Mouse (Mus musculus) midbrain, embryonic 14.5 days (tissue): ENCODE measurements around the gene Rerg. TPM values are rescaled to one million over a fixed set of nuclear protein-coding genes. Genes with fewer than 3 reads are reported as not detected.

ENCODE experiments used
- ATAC-seq: fragments of 200-750 bp; cut with Nextera tagmentation; 2 replicates; pipeline ENCODE4 v1.8.0; 2017; ENCODE audit warnings: moderate number of reproducible peaks, moderate library complexity; ENCODE audit not compliant: low FRiP score, low TSS enrichment
- DNase-seq: peaks from one replicate; pipeline ENCODE4 v3.0.0-alpha.2; 2015
- H3K27ac ChIP-seq: fragments of 300-500 bp; sonication (generic); replicated peaks from 2 replicates; pipeline ENCODE4 v1.5.1; 2014; ENCODE audit warnings: mild to moderate bottlenecking, low read depth, low read length, moderate library complexity
- H3K27me3 ChIP-seq: fragments of 300-500 bp; sonication (generic); 2 replicates; pipeline ENCODE4 v1.6.1; 2014; ENCODE audit warnings: low read length, control low read depth, mixed read lengths; ENCODE audit not compliant: control insufficient read depth, insufficient read depth
- H3K36me3 ChIP-seq: fragments of 300-500 bp; sonication (generic); 2 replicates; pipeline ENCODE4 v1.6.1; 2014; ENCODE audit warnings: low read length, control low read depth; ENCODE audit not compliant: control insufficient read depth, insufficient read depth
- H3K4me1 ChIP-seq: fragments of 300-500 bp; sonication (generic); 2 replicates; pipeline ENCODE4 v1.6.1; 2014; ENCODE audit warnings: mild to moderate bottlenecking, antibody characterized with exemption, low read length, control low read depth; ENCODE audit not compliant: control insufficient read depth, insufficient read depth
- H3K4me2 ChIP-seq: fragments of 300-500 bp; sonication (generic); 2 replicates; pipeline ENCODE4 v1.6.1; 2014; ENCODE audit warnings: mild to moderate bottlenecking, low read length, moderate library complexity
- H3K4me3 ChIP-seq: fragments of 300-500 bp; sonication (generic); replicated peaks from 2 replicates; pipeline ENCODE4 v1.5.1; 2014; ENCODE audit warnings: low read depth, low read length
- H3K9ac ChIP-seq: fragments of 300-500 bp; sonication (generic); replicated peaks from 2 replicates; pipeline ENCODE4 v1.6.1; 2014; ENCODE audit warnings: mild to moderate bottlenecking, low read length, moderate library complexity
- H3K9me3 ChIP-seq: fragments of 300-500 bp; sonication (generic); 2 replicates; pipeline ENCODE4 v1.6.1; 2016; ENCODE audit warnings: low read length, control low read depth, mixed read lengths; ENCODE audit not compliant: control insufficient read depth
- WGBS: fragments of 180-500 bp; shearing (Covaris S2); extraction: QIAGEN DNeasy Blood & Tissue Kit; methylation state at CpG from one replicate; pipeline ENCODE4 v1.1.7; 2014; 5-methylcytosine and 5-hydroxymethylcytosine counted together
- polyA plus RNA-seq: library from polyadenylated mRNA; unstranded; fragments of >200 nt; fragmentation: Nextera tagmentation; extraction: Ambion mirVana; gene quantifications from 2 replicates; pipeline ENCODE4 v1.2.1, GENCODE M21; 2014

The Rerg gene
- polyA plus RNA-seq, 1 experiment from 2014 or later: 5.9 TPM

DNA sequence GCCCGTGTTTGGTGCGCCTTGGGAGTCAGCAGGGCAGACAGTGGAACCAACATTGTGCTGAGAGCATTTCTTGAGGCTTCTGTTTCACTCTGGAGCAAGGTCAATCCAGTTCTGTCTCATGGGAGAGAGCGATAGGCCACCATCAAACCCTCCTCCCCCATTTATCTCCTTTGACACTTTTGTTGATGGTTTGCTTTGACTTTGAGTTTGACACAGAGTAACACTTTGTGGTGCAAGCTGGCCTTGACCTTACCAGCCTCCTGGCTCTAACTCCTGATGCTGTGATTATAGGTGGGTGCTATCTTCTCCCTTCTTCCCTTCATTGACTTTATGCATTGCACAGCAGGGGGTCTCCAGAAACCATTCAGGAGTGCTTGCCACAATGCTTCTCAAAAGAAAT is 30.9 kb upstream of the Rerg start:
- no peaks in the 10 kb centered on the region for H3K9me3 ChIP-seq

DNA sequence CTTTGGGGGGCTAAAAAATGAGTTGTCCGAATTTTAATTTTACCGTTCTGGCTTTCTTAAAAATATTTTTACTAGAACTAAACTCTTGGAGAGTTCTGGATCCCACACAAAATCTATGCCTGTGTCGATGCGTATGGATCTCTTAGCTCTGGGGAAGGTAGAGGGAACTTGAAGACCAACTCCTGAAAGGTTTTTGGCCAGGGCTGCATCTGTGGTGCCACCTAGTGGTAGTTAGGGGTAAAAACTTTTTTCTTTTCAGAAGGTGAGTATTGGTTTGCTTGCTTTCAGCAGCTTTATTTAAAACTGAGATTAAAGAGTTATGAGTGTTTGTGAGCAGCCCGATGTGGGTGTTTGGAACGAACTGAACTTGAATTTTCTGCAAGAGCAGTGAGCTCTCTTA is 21.8 kb upstream of the Rerg start:
- ATAC-seq: no peak
- Histone ChIP-seq H3K27me3 (no peaks in the 10 kb centered on the region), H3K36me3 (no peaks in the 10 kb centered on the region), H3K9ac (no peak overlapping the region), H3K4me2 (no peak overlapping the region), H3K9me3 (no peaks in the 10 kb centered on the region), H3K4me1 (no peaks in the 10 kb centered on the region), H3K27ac (no peak overlapping the region), H3K4me3 (no peak overlapping the region)
- 28% methylated on average over 6 of the region's 6 CpGs for WGBS
- peak; percentile 82 for DNase-seq

More for the DNA sequence above, 30.9 kb upstream of the Rerg start:
- DNase-seq: no peak
- no peaks in the 10 kb centered on the region for H3K4me1 ChIP-seq
- no peak overlapping the region for H3K4me3 ChIP-seq
- H3K9ac ChIP-seq: no peak overlapping the region
- no peak overlapping the region for H3K27ac ChIP-seq
- WGBS: 91% methylated on average over 3 of the region's 3 CpGs
- no peaks in the 10 kb centered on the region for H3K27me3 ChIP-seq
- H3K36me3 ChIP-seq: no peaks in the 10 kb centered on the region
- H3K4me2 ChIP-seq: no peak overlapping the region
- ATAC-seq: no peak

DNA sequence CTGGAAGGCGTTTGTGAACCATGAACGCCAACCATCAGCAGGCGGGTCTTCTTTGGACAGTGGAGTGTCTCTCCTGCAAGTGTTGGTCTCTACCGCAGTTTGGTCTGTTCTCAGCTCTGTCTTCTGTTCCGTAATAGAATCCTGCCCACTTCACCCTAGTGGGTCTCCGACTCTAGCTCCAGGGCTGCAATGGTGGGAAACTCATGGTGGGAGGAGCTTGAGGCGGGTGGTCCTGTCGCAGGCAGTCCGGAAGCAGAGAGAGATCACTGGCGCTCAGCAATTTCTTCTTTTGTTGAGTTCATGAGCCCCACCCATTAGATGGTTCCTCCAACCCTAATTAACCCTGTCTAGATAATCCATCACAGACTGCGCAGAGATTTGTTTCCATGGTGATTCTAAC is 20.7 kb upstream of the Rerg start:
- Histone ChIP-seq H3K9me3 (no peaks in the 10 kb centered on the region), H3K9ac (no peak overlapping the region), H3K4me3 (no peak overlapping the region), H3K4me1 (no peaks in the 10 kb centered on the region), H3K36me3 (no peaks in the 10 kb centered on the region), H3K27me3 (no peaks in the 10 kb centered on the region), H3K4me2 (no peak overlapping the region), H3K27ac (no peak overlapping the region)
- WGBS: 84% methylated on average over 11 of the region's 11 CpGs
- no peak for DNase-seq
- ATAC-seq: no peak

DNA sequence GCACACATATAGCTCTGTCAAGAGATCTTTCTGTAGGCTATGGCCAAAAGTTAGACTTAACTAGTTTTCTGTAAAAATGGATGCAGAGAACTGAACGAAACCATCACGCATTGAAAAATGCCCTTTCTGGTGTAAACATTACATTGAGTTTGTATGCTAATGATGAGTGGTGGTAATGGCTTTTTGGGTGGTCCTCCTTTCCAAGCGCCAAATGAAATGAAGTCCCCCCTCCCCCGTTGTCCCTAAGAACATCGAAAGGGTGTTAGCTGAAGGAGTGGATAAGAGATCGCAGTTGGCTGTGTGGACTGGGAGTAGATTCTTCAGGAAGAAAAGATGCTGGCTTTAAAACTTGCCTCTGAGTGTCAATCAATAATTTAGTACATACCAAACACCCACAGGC is 20.3 kb upstream of the Rerg start:
- WGBS: 92% methylated on average over 6 of the region's 6 CpGs
- ATAC-seq: no peak
- no peaks in the 10 kb centered on the region for H3K9me3 ChIP-seq

DNA sequence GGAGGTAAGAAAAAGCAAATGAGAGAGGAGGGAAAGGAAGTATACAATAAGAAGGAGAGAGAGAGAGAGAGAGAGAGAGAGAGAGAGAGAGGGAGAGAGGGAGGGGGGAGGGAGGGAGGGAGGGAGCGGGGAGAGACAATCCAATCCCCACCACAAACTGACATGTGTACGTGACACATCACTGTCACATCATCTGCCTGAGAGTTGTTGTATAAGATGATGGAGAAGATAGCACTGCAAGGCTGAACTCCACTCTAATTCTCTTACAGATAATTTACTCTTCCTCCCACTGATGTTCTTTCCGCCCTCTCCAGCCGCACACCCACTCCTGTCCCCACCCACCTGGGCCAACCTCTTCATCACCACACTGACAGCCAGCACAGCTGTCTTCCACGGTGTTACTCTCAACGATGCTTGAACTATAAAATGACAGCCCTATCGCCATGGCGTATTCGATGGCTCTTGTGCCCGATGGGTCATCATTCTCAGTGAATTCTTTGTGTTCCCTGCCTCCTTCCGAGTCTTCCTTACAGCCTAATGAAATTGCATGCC is 18.2 kb upstream of the Rerg start:
- WGBS: 61% methylated on average over 11 of the region's 11 CpGs
- DNase-seq: no peak
- Histone ChIP-seq H3K9ac (no peak overlapping the region), H3K27me3 (no peaks in the 10 kb centered on the region), H3K4me2 (no peak overlapping the region), H3K4me1 (no peaks in the 10 kb centered on the region), H3K4me3 (no peak overlapping the region), H3K36me3 (no peaks in the 10 kb centered on the region), H3K27ac (no peak overlapping the region), H3K9me3 (no peaks in the 10 kb centered on the region)
- ATAC-seq: no peak

More for the DNA sequence above, 20.3 kb upstream of the Rerg start:
- Histone ChIP-seq H3K27me3 (no peaks in the 10 kb centered on the region), H3K4me1 (no peaks in the 10 kb centered on the region), H3K9ac (no peak overlapping the region), H3K36me3 (no peaks in the 10 kb centered on the region), H3K27ac (no peak overlapping the region), H3K4me3 (no peak overlapping the region), H3K4me2 (no peak overlapping the region)
- DNase-seq: no peak

DNA sequence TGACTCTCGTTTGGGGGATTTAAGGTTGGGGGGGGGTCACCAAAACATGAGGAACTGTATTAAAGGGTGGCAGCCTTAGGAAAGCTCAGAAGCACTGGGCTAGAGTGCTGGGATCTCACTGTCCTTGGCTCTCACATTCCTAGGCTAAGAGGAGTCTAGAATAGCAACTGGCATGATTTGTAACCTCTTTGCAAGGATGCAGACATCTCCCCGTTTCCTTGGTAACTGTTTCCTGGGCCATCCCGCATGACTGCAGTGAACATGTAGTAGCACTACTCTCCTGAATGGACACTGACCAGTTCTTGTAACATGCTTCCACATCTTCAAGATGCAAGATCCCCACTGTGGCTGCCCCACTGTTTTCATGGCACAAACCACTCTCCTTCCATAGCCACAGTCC is 17.1 kb upstream of the Rerg start:
- ATAC-seq: no peak
- no peaks in the 10 kb centered on the region for H3K27me3 ChIP-seq
- H3K4me3 ChIP-seq: no peak overlapping the region
- 77% methylated on average over 3 of the region's 3 CpGs for WGBS
- no peak overlapping the region for H3K4me2 ChIP-seq
- no peak overlapping the region for H3K27ac ChIP-seq
- no peaks in the 10 kb centered on the region for H3K36me3 ChIP-seq
- H3K9me3 ChIP-seq: no peaks in the 10 kb centered on the region
- no peaks in the 10 kb centered on the region for H3K4me1 ChIP-seq
- DNase-seq: no peak
- no peak overlapping the region for H3K9ac ChIP-seq

DNA sequence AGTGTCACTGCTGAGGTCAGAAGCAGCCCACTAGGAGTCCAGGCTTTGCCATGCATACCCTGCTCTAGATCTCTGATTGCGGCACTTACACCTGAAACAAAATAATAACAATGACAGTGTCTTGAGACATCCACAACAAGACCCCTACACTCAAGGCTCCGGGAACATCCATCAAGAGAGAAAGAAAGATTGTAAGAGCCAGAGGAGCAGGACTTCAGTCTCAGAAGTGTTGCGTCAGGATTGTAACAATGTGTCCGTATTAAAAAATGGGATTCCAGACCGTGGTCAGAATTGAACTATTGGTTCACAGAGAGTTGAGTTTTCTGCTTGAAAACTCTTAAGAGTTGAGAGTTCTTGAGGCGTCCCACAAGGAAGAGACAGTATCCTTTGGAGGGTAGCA is 10.3 kb upstream of the Rerg start:
- H3K27me3 ChIP-seq: no peaks in the 10 kb centered on the region
- H3K4me1 ChIP-seq: no peaks in the 10 kb centered on the region
- H3K9ac ChIP-seq: no peak overlapping the region
- no peak overlapping the region for H3K27ac ChIP-seq
- ATAC-seq (no peak), DNase-seq (no peak)
- H3K9me3 ChIP-seq: no peaks in the 10 kb centered on the region
- H3K4me2 ChIP-seq: no peak overlapping the region
- H3K4me3 ChIP-seq: no peak overlapping the region
- no peaks in the 10 kb centered on the region for H3K36me3 ChIP-seq
- 89% methylated on average over 6 of the region's 6 CpGs for WGBS

DNA sequence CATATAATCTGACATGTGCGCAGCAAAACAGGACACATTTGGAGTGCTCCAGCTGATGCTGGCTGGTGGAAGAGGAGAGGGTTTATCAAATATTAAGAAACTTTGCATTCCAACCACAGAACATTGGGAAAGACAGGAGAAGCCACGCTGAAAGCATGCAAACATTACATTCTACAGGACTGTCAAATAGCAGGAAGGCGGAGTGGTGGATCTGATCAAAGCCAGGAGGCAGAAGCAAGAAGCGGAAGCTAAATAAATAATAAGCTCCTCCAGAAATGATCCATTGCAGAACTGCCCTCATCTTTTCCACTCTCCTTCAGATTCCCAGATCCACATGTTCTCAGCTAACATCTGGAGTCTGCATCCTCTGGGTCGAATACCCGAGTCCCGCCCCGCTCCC is 9.8 kb upstream of the Rerg start:
- H3K27me3 ChIP-seq: no peaks in the 10 kb centered on the region
- H3K27ac ChIP-seq: no peak overlapping the region
- no peak overlapping the region for H3K4me2 ChIP-seq
- no peaks in the 10 kb centered on the region for H3K36me3 ChIP-seq
- ATAC-seq (no peak), DNase-seq (no peak)
- H3K9ac ChIP-seq: no peak overlapping the region
- WGBS: 79% methylated on average over 8 of the region's 8 CpGs
- no peaks in the 10 kb centered on the region for H3K4me1 ChIP-seq
- no peaks in the 10 kb centered on the region for H3K9me3 ChIP-seq
- no peak overlapping the region for H3K4me3 ChIP-seq

DNA sequence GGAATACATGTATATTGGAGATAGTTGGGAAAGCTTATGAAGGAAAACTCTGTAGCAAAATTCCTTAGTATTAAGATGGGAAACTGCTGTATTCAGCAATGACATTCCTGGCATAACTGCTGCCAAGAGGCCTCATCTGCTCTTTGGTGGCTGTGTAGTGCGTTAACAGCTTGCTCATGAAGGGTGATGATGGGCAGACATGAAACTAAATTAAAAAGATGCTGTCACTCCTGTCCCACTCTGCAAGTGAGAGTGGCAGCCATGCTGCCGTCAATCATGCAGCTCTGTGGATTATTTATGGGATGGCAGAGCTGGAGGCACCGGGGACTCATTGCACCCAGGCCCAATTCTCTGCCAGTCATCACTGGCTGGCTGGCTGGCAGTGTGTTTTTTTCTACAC is 8.7 kb upstream of the Rerg start:
- H3K9ac ChIP-seq: no peak overlapping the region
- no peaks in the 10 kb centered on the region for H3K36me3 ChIP-seq
- H3K4me3 ChIP-seq: no peak overlapping the region
- H3K27ac ChIP-seq: no peak overlapping the region
- ATAC-seq (no peak), DNase-seq (no peak)
- H3K4me2 ChIP-seq: no peak overlapping the region
- no peaks in the 10 kb centered on the region for H3K27me3 ChIP-seq
- WGBS: 41% methylated on average over 3 of the region's 3 CpGs
- no peaks in the 10 kb centered on the region for H3K9me3 ChIP-seq
- no peaks in the 10 kb centered on the region for H3K4me1 ChIP-seq
